In genomic region chr2:166448724-166449123, GRCm38 (mm10) we compare ENCODE assay signal across 11 mouse cellular contexts.
DNase-seq lines count a peak whose midpoint lies in the region; ATAC-seq lines count a peak whose summit lies in the region.
"Had no signal": no experiment of that assay in that cellular context is flagged by ENCODE, and none has a peak within 500 bp of the region (broad histone marks: within the 10 kb centered on the region; RNA-seq: fewer than 3 reads in every experiment).

No protein-coding gene starts in this region.

- DNase-seq in forebrain, embryonic 10.5 days (ENCODE audit: extremely low spot score, low spot score): no peak
- DNase-seq in liver, embryonic 11.5 days (ENCODE audit: low spot score): no peak
- no peak for DNase-seq in liver
- DNase-seq in embryonic facial prominence, embryonic 10.5 days (ENCODE audit: low spot score): no peak
- DNase-seq in left cerebral cortex, postnatal 4 days: no peak
- no peak for DNase-seq in urinary bladder, postnatal 10 days (ENCODE audit: low spot score)

- no peak overlapping the region for H3K9ac ChIP-seq in forebrain, embryonic 15.5 days (replicated peaks)
- H3K9ac ChIP-seq in liver, embryonic 11.5 days (ENCODE audit: low read depth, low read length): no peak overlapping the region
- H3K9ac ChIP-seq: limb, embryonic 13.5 days; neural tube, embryonic 13.5 days had no signal

- no peaks in the 10 kb centered on the region for H3K36me3 ChIP-seq in forebrain, embryonic 10.5 days (replicated peaks)
- no peaks in the 10 kb centered on the region for H3K36me3 ChIP-seq in forebrain, embryonic 15.5 days
- no peaks in the 10 kb centered on the region for H3K36me3 ChIP-seq in liver, embryonic 11.5 days (ENCODE audit: control insufficient read depth, insufficient read depth, low read length)
- H3K36me3 ChIP-seq in embryonic facial prominence, embryonic 10.5 days (replicated peaks): no peaks in the 10 kb centered on the region
- no peaks in the 10 kb centered on the region for H3K36me3 ChIP-seq in megakaryocyte, embryonic 14.5 days (replicated peaks; ENCODE audit: low read length)
- H3K36me3 ChIP-seq: limb, embryonic 13.5 days; neural tube, embryonic 13.5 days had no signal

- peaks cover 64% of the 10 kb centered on the region for H3K4me1 ChIP-seq in forebrain, embryonic 10.5 days
- peaks cover 33% of the 10 kb centered on the region for H3K4me1 ChIP-seq in forebrain, embryonic 15.5 days
- H3K4me1 ChIP-seq in liver, embryonic 11.5 days (replicated peaks; ENCODE audit: control insufficient read depth, insufficient read depth, low read length): peaks cover 13% of the 10 kb centered on the region
- H3K4me1 ChIP-seq in embryonic facial prominence, embryonic 10.5 days: peaks cover 75% of the 10 kb centered on the region
- peaks cover 38% of the 10 kb centered on the region for H3K4me1 ChIP-seq in megakaryocyte, embryonic 14.5 days

- H3K27ac ChIP-seq in forebrain, embryonic 10.5 days: peak overlapping the region; percentile 71
- no peak overlapping the region for H3K27ac ChIP-seq in forebrain, embryonic 15.5 days (replicated peaks)
- no peak overlapping the region for H3K27ac ChIP-seq in liver, embryonic 11.5 days (ENCODE audit: low read depth, low read length)
- peak overlapping the region; percentile 75 for H3K27ac ChIP-seq in embryonic facial prominence, embryonic 10.5 days (replicated peaks)

- ATAC-seq in forebrain, embryonic 15.5 days (replicated peaks): no peak
- no peak for ATAC-seq in liver, embryonic 11.5 days (replicated peaks; ENCODE audit: low FRiP score)

- H3K27me3 ChIP-seq in forebrain, embryonic 10.5 days (ENCODE audit: poor library complexity, severe bottlenecking): peaks cover 17% of the 10 kb centered on the region
- 0 out of 2 replicates have a peak, but pooled peaks cover 5% of the 10 kb centered on the region for H3K27me3 ChIP-seq in forebrain, embryonic 15.5 days
- no peaks in the 10 kb centered on the region for H3K27me3 ChIP-seq in liver, embryonic 11.5 days (replicated peaks; ENCODE audit: control insufficient read depth, insufficient read depth, low read length)
- peaks cover 9% of the 10 kb centered on the region; the same call in 1 of the 2 replicates for H3K27me3 ChIP-seq in embryonic facial prominence, embryonic 10.5 days (replicated peaks; ENCODE audit: low read depth, poor library complexity, severe bottlenecking)
- H3K27me3 ChIP-seq in megakaryocyte, embryonic 14.5 days (replicated peaks): peaks cover 34% of the 10 kb centered on the region
- H3K27me3 ChIP-seq: limb, embryonic 13.5 days; Patski had no signal

- H3K4me2 ChIP-seq in forebrain, embryonic 15.5 days (replicated peaks): no peak overlapping the region
- H3K4me2 ChIP-seq in liver, embryonic 11.5 days: peak overlapping the region; percentile 20
- H3K4me2 ChIP-seq: limb, embryonic 13.5 days; neural tube, embryonic 13.5 days had no signal

- 68% methylated on average over 13 of the region's 13 CpGs for WGBS in forebrain, embryonic 10.5 days
- WGBS in forebrain, embryonic 15.5 days: 64% methylated on average over 13 of the region's 13 CpGs
- 42% methylated on average over 13 of the region's 13 CpGs for WGBS in liver, embryonic 11.5 days
- WGBS in embryonic facial prominence, embryonic 10.5 days: 56% methylated on average over 13 of the region's 13 CpGs

- H3K9me3 ChIP-seq in forebrain, embryonic 10.5 days: no peaks in the 10 kb centered on the region
- H3K9me3 ChIP-seq in forebrain, embryonic 15.5 days: no peaks in the 10 kb centered on the region
- H3K9me3 ChIP-seq in liver, embryonic 11.5 days (ENCODE audit: control insufficient read depth, low read length): no peaks in the 10 kb centered on the region
- H3K9me3 ChIP-seq in embryonic facial prominence, embryonic 10.5 days: no peaks in the 10 kb centered on the region
- H3K9me3 ChIP-seq in megakaryocyte, embryonic 14.5 days: peaks cover 5% of the 10 kb centered on the region; the same call in 1 of the 2 replicates
- H3K9me3 ChIP-seq: limb, embryonic 13.5 days; neural tube, embryonic 13.5 days had no signal

- intact Hi-C loops in left cerebral cortex, postnatal 4 days (cut with DNase I): loop anchor here (10.0 kb wide), 1 partner anchor 294 kb away; the partner anchor contains the start of gene Sulf2

- H3K4me3 ChIP-seq in forebrain, embryonic 10.5 days: no peak overlapping the region
- no peak overlapping the region for H3K4me3 ChIP-seq in forebrain, embryonic 15.5 days
- H3K4me3 ChIP-seq in liver, embryonic 11.5 days (ENCODE audit: low read depth, low read length): no peak overlapping the region
- H3K4me3 ChIP-seq in embryonic facial prominence, embryonic 10.5 days: no peak overlapping the region
- peak overlapping the region; percentile 83 for H3K4me3 ChIP-seq in megakaryocyte, embryonic 14.5 days (replicated peaks)
- H3K4me3 ChIP-seq: limb, embryonic 13.5 days; neural tube, embryonic 13.5 days had no signal

Comparison
In these comparisons a context has a peak if more than half of its experiments do, and no peak if none do; other contexts are left out.
1. H3K27ac ChIP-seq: peak in forebrain, embryonic 10.5 days (single experiment) and embryonic facial prominence, embryonic 10.5 days (single experiment); none in forebrain, embryonic 15.5 days (single experiment) and liver, embryonic 11.5 days (single experiment).